Mouse (Mus musculus): ENCODE results near the gene Slc32a1.

The Slc32a1 gene

GRCm38 (mm10) chr2:158612671-158613250 is 2.2 kb downstream of the Slc32a1 start:
- DNase-seq: peak; percentile 35 to 64

- peak; percentile 68 to 74 for DNase-seq
Measured at GRCm38 (mm10) chr2:158613541-158614417, 3.2 kb downstream of the Slc32a1 start.

GRCm38 (mm10) chr2:158614418-158614955 is 3.9 kb downstream of the Slc32a1 start:
- DNase-seq: peak in 1 of 2 experiments; percentile 21

GRCm38 (mm10) chr2:158615161-158615680 is 4.7 kb downstream of the Slc32a1 start:
- DNase-seq: peak in 1 of 2 experiments; percentile 12

GRCm38 (mm10) chr2:158615702-158616101 is 5.1 kb downstream of the Slc32a1 start:
- DNase-seq: no peak

- peak in 1 of 2 experiments; percentile 13 for DNase-seq
Measured at GRCm38 (mm10) chr2:158616296-158616695, 5.7 kb downstream of the Slc32a1 start.

GRCm38 (mm10) chr2:158616790-158617189 is 6.2 kb downstream of the Slc32a1 start:
- no peak for DNase-seq

- peak; percentile 98 to 99 for DNase-seq
Measured at GRCm38 (mm10) chr2:158624718-158625222, 14.2 kb downstream of the Slc32a1 start, which contains the start of gene Actr5. TSS of gene Actr5 (plus strand) at chr2:158624888.

GRCm38 (mm10) chr2:158625231-158625630 is 14.7 kb downstream of the Slc32a1 start:
- no peak for DNase-seq

- no peak for DNase-seq
Measured at GRCm38 (mm10) chr2:158625697-158626096, 15.1 kb downstream of the Slc32a1 start.

- DNase-seq: peak in 1 of 2 experiments; percentile 20
Measured at GRCm38 (mm10) chr2:158628858-158629257, 18.3 kb downstream of the Slc32a1 start.

- peak; percentile 52 to 61 for DNase-seq
Measured at GRCm38 (mm10) chr2:158629414-158629813, 18.8 kb downstream of the Slc32a1 start.

GRCm38 (mm10) chr2:158631873-158632272 is 21.3 kb downstream of the Slc32a1 start:
- DNase-seq: no peak

GRCm38 (mm10) chr2:158641869-158642268 is 31.3 kb downstream of the Slc32a1 start:
- peak; percentile 83 to 85 for DNase-seq

GRCm38 (mm10) chr2:158642587-158642986 is 32.0 kb downstream of the Slc32a1 start:
- DNase-seq: no peak

- DNase-seq: no peak
Measured at GRCm38 (mm10) chr2:158643791-158644190, 33.2 kb downstream of the Slc32a1 start.

- no peak for DNase-seq
Measured at GRCm38 (mm10) chr2:158651159-158651908, 40.8 kb downstream of the Slc32a1 start.

GRCm38 (mm10) chr2:158652985-158653384 is 42.4 kb downstream of the Slc32a1 start:
- peak; percentile 84 to 87 for DNase-seq

- DNase-seq: peak in 1 of 2 experiments; percentile 53
Measured at GRCm38 (mm10) chr2:158654717-158655116, 44.1 kb downstream of the Slc32a1 start.

- no peak for DNase-seq
Measured at GRCm38 (mm10) chr2:158655806-158656205, 45.2 kb downstream of the Slc32a1 start.

GRCm38 (mm10) chr2:158658822-158659221 is 48.3 kb downstream of the Slc32a1 start:
- peak; percentile 57 to 77 for DNase-seq

GRCm38 (mm10) chr2:158659346-158659745 is 48.8 kb downstream of the Slc32a1 start:
- no peak for DNase-seq

Measured in kidney, postnatal 4 days (tissue).